Mouse (Mus musculus) MEL (cell line): ENCODE measurements around the gene Cdh13. TPM values are rescaled to one million over a fixed set of nuclear protein-coding genes. Genes with fewer than 3 reads are reported as not detected.

Source experiments
- DNase-seq: peaks from one replicate; pipeline ENCODE4 v3.0.0; 2011; ENCODE audit warnings: low read depth, low spot score
- H3K27ac ChIP-seq: 2 replicates; pipeline ENCODE4 v1.5.1; 2012; ENCODE audit warnings: low read depth, mild to moderate bottlenecking, control low read depth, low read length, moderate library complexity; ENCODE audit not compliant: control insufficient read depth
- H3K27me3 ChIP-seq, 2 experiments: fragments of 150-350 bp in 1 of 2; sonication (generic) in 1 of 2; 2 replicates each; pipeline ENCODE4 v1.6.1; 2012; ENCODE audit warnings: low read length in 2 of 2, mild to moderate bottlenecking in 2 of 2, improper control_type of control experiment in 1 of 2, moderate library complexity in 1 of 2; ENCODE audit not compliant: insufficient read depth in 2 of 2, control insufficient read depth in 1 of 2
- H3K36me3 ChIP-seq, 2 experiments: 2 replicates each; pipeline ENCODE4 v1.6.1; 2012 to 2014; ENCODE audit warnings: low read length in 2 of 2, improper control_type of control experiment in 1 of 2, inconsistent platforms in 1 of 2, mild to moderate bottlenecking in 1 of 2; ENCODE audit not compliant: insufficient read depth in 2 of 2, control insufficient read depth in 1 of 2
- H3K4me1 ChIP-seq, 2 experiments: fragments of 150-350 bp in 1 of 2; sonication (generic) in 1 of 2; 2 replicates each; pipeline ENCODE4 v1.6.1; 2012; ENCODE audit warnings: low read length in 2 of 2, improper control_type of control experiment in 1 of 2, mild to moderate bottlenecking in 1 of 2; ENCODE audit not compliant: insufficient read depth in 2 of 2, control insufficient read depth in 1 of 2
- H3K4me3 ChIP-seq, 2 experiments: fragments of 150-350 bp in 1 of 2; sonication (generic) in 1 of 2; 2 replicates each; pipeline ENCODE4 v1.5.1; 2012; ENCODE audit warnings: low read depth in 2 of 2, low read length in 2 of 2, mild to moderate bottlenecking in 2 of 2, moderate library complexity in 2 of 2, control low read depth in 1 of 2, improper control_type of control experiment in 1 of 2; ENCODE audit not compliant: control insufficient read depth in 1 of 2, insufficient read depth in 1 of 2
- H3K79me2 ChIP-seq: 2 replicates; pipeline ENCODE4 v1.6.1; 2012; ENCODE audit warnings: mild to moderate bottlenecking, low read length, moderate library complexity; ENCODE audit not compliant: control insufficient read depth, poor library complexity, insufficient read depth
- H3K9ac ChIP-seq: 2 replicates; pipeline ENCODE4 v1.6.1; 2012; ENCODE audit warnings: low read depth, mild to moderate bottlenecking, control low read depth, low read length, moderate library complexity; ENCODE audit not compliant: control insufficient read depth, poor library complexity, severe bottlenecking
- H3K9me3 ChIP-seq: fragments of 150-350 bp; sonication (generic); replicated peaks from 2 replicates; pipeline ENCODE4 v1.6.1; 2012; ENCODE audit warnings: mild to moderate bottlenecking, low read length, improper control_type of control experiment, moderate library complexity; ENCODE audit not compliant: insufficient read depth
- CHD2 ChIP-seq: IDR thresholded peaks from 2 replicates; pipeline ENCODE4 v1.6.1; 2011; ENCODE audit warnings: low read length, improper control_type of control experiment
- EP300 ChIP-seq, 2 experiments: IDR thresholded peaks; 2 replicates each; pipeline ENCODE4 v1.6.1; 2011; ENCODE audit warnings: improper control_type of control experiment in 2 of 2, low read length in 2 of 2, low read depth in 1 of 2, mild to moderate bottlenecking in 1 of 2
- ETS1 ChIP-seq: IDR thresholded peaks from 2 replicates; pipeline ENCODE4 v1.6.1; 2012; ENCODE audit warnings: low read depth, mild to moderate bottlenecking, inconsistent platforms, low read length, improper control_type of control experiment, moderate library complexity
- GABPA ChIP-seq: IDR thresholded peaks from 2 replicates; pipeline ENCODE4 v1.6.1; 2012; ENCODE audit warnings: low read depth, mild to moderate bottlenecking, inconsistent platforms, low read length, improper control_type of control experiment, moderate library complexity
- GATA1 ChIP-seq: IDR thresholded peaks from 2 replicates; pipeline ENCODE4 v1.6.1; 2011; ENCODE audit warnings: low read depth, low read length, improper control_type of control experiment
- KAT2A ChIP-seq: conservative IDR thresholded peaks from 2 replicates; pipeline ENCODE4 v1.6.1; 2012; ENCODE audit warnings: low read depth, low read length, improper control_type of control experiment, inconsistent platforms
- MAX ChIP-seq: IDR thresholded peaks from 2 replicates; pipeline ENCODE4 v1.6.1; 2011; ENCODE audit warnings: low read length, improper control_type of control experiment
- MAZ ChIP-seq: IDR thresholded peaks from 2 replicates; pipeline ENCODE4 v1.6.1; 2012; ENCODE audit warnings: low read depth, mild to moderate bottlenecking, inconsistent platforms, low read length, improper control_type of control experiment
- MXI1 ChIP-seq: IDR thresholded peaks from 2 replicates; pipeline ENCODE4 v1.6.1; 2011; ENCODE audit warnings: mild to moderate bottlenecking, low read depth, low read length, improper control_type of control experiment
- MYB ChIP-seq: IDR thresholded peaks from 2 replicates; pipeline ENCODE4 v1.6.1; 2011; ENCODE audit warnings: mild to moderate bottlenecking, low read depth, low read length, improper control_type of control experiment
- NRF1 ChIP-seq: IDR thresholded peaks from 2 replicates; pipeline ENCODE4 v1.6.1; 2014; ENCODE audit warnings: low read depth, mild to moderate bottlenecking, inconsistent platforms, low read length, improper control_type of control experiment, moderate library complexity; ENCODE audit not compliant: poor library complexity, insufficient read depth, severe bottlenecking
- POLR2A ChIP-seq, 2 experiments: IDR thresholded peaks; 2 replicates each; pipeline ENCODE4 v1.6.1; 2011 to 2012; ENCODE audit warnings: low read length in 2 of 2, mild to moderate bottlenecking in 2 of 2, control low read depth in 1 of 2, improper control_type of control experiment in 1 of 2, low read depth in 1 of 2, moderate library complexity in 1 of 2; ENCODE audit not compliant: control insufficient read depth in 1 of 2, insufficient read depth in 1 of 2, poor library complexity in 1 of 2
- POLR2AphosphoS2 ChIP-seq: IDR thresholded peaks from 2 replicates; pipeline ENCODE4 v1.6.1; 2011; ENCODE audit warnings: low read length, improper control_type of control experiment
- SIN3A ChIP-seq: IDR thresholded peaks from 2 replicates; pipeline ENCODE4 v1.6.1; 2012; ENCODE audit warnings: low read length, improper control_type of control experiment, inconsistent platforms
- TBP ChIP-seq: IDR thresholded peaks from 2 replicates; pipeline ENCODE4 v1.8.0; 2011; ENCODE audit warnings: low read depth, low read length, improper control_type of control experiment
- UBTF ChIP-seq: IDR thresholded peaks from 2 replicates; pipeline ENCODE4 v1.6.1; 2012; ENCODE audit warnings: low read depth, mild to moderate bottlenecking, inconsistent platforms, low read length, improper control_type of control experiment, moderate library complexity, borderline replicate concordance; ENCODE audit not compliant: insufficient read depth
- USF1 ChIP-seq: IDR thresholded peaks from 2 replicates; pipeline ENCODE4 v1.6.1; 2014; ENCODE audit warnings: low read depth, mild to moderate bottlenecking, inconsistent platforms, low read length, improper control_type of control experiment, moderate library complexity
- ZC3H11A ChIP-seq: IDR thresholded peaks from 2 replicates; pipeline ENCODE4 v1.6.1; 2012; ENCODE audit warnings: low read depth, mild to moderate bottlenecking, inconsistent platforms, low read length, improper control_type of control experiment
- ZKSCAN1 ChIP-seq: IDR thresholded peaks from 2 replicates; pipeline ENCODE4 v1.6.1; 2012; ENCODE audit warnings: low read depth, mild to moderate bottlenecking, inconsistent platforms, low read length, improper control_type of control experiment, moderate library complexity
- ZNF384 ChIP-seq: IDR thresholded peaks from 2 replicates; pipeline ENCODE4 v1.6.1; 2012; ENCODE audit warnings: low read depth, mild to moderate bottlenecking, inconsistent platforms, low read length, improper control_type of control experiment
- polyA plus RNA-seq, 2 experiments: library from polyadenylated mRNA; stranded (reverse) in 1 of 2; unstranded in 1 of 2; fragments of >175 nt in 1 of 2; fragments of >200 nt in 1 of 2; gene quantifications; 2 replicates each; pipeline versions ENCODE4 v1.2.1 to v1.2.4; 2012; ENCODE audit warnings: low replicate concordance in 2 of 2, low read depth in 1 of 2; ENCODE audit not compliant: insufficient read length in 2 of 2, insufficient read depth in 1 of 2, missing spikeins in 1 of 2
- total RNA-seq: library from RNA; depleted of rRNA; stranded (reverse); fragments of 300-350 nt; gene quantifications from 2 replicates; pipeline ENCODE4 v1.2.3, GENCODE M21; 2012

Gene Cdh13
- total and polyA plus RNA-seq, 3 experiments: not detected

GRCm38 (mm10) chr8:118685863-118686262 lies 402.3 kb downstream of the Cdh13 start:
- Histone ChIP-seq H3K4me3 (no peak overlapping the region), H3K27me3 (no peaks in the 10 kb centered on the region), H3K9ac (no peak overlapping the region), H3K36me3 (no peaks in the 10 kb centered on the region), H3K9me3 (no peaks in the 10 kb centered on the region; the same call in 1 of the 2 replicates), H3K4me1 (no peaks in the 10 kb centered on the region), H3K27ac (no peak overlapping the region), H3K79me2 (no peaks in the 10 kb centered on the region)
- no peak for DNase-seq
- TF ChIP-seq ZNF384 (no peak), POLR2A (IDR thresholded peaks at IDR 0.05; ENCODE audit: control insufficient read depth in 1 of 2, insufficient read depth in 1 of 2, low read depth in 1 of 2, low read length in 2 of 2, poor library complexity in 1 of 2) (no peak), KAT2A (no peak), GATA1 (no peak), SIN3A (no peak), MYB (no peak), USF1 (no peak), CHD2 (no peak), POLR2AphosphoS2 (no peak), MXI1 (no peak), EP300 (IDR thresholded peaks at IDR 0.05; ENCODE audit: low read depth in 1 of 2, low read length in 2 of 2) (no peak), TBP (no peak)

- Histone ChIP-seq H3K79me2 (no peaks in the 10 kb centered on the region), H3K27ac (no peak overlapping the region), H3K27me3 (no peaks in the 10 kb centered on the region), H3K9ac (no peak overlapping the region), H3K4me1 (no peaks in the 10 kb centered on the region), H3K36me3 (no peaks in the 10 kb centered on the region), H3K4me3 (no peak overlapping the region), H3K9me3 (no peaks in the 10 kb centered on the region)
- TF ChIP-seq GABPA: no peak
- no peak for TF ChIP-seq MAZ
- TF ChIP-seq ZKSCAN1: no peak
- TF ChIP-seq ZNF384: no peak
- TF ChIP-seq MAX: no peak
- no peak for TF ChIP-seq UBTF
- TF ChIP-seq MXI1: no peak
- no peak for TF ChIP-seq ETS1
- no peak for TF ChIP-seq ZC3H11A
- TF ChIP-seq GATA1: no peak
- no peak for TF ChIP-seq NRF1
- DNase-seq: no peak
Measured at GRCm38 (mm10) chr8:118689849-118690248, 406.3 kb downstream of the Cdh13 start.
